Mouse (Mus musculus) megakaryocyte, embryonic 14.5 days (primary cell): ENCODE measurements at regions not wholly inside any gene's neighbourhood (a gene's known extent, or its start where the extent isn't known, plus 50 kb on each side); places are given as distances from the start of the nearest gene placed in this dataset.

ENCODE experiments used
- H3K27me3 ChIP-seq: replicated peaks from 2 replicates; pipeline ENCODE3; 2012; ENCODE audit warnings: inconsistent platforms
- H3K36me3 ChIP-seq: replicated peaks from 2 replicates; pipeline ENCODE3; 2012; ENCODE audit warnings: low read length, inconsistent platforms, mixed read lengths
- H3K4me1 ChIP-seq: 2 replicates; pipeline ENCODE4 v1.6.1; 2012; ENCODE audit warnings: inconsistent platforms
- H3K4me3 ChIP-seq: replicated peaks from 2 replicates; pipeline ENCODE3; 2012; ENCODE audit warnings: moderate library complexity, mild to moderate bottlenecking, inconsistent platforms
- H3K9me3 ChIP-seq: 2 replicates; pipeline ENCODE4 v1.6.1; 2012; ENCODE audit warnings: inconsistent platforms
- FLI1 ChIP-seq: IDR thresholded peaks from 2 replicates; pipeline ENCODE4 v1.6.1; 2012; ENCODE audit warnings: low read length, inconsistent platforms, mixed read lengths
- GATA1 ChIP-seq: IDR thresholded peaks from 3 replicates; pipeline ENCODE4 v1.6.1; 2012; ENCODE audit warnings: mixed read lengths, low read length, inconsistent platforms, borderline replicate concordance

DNA sequence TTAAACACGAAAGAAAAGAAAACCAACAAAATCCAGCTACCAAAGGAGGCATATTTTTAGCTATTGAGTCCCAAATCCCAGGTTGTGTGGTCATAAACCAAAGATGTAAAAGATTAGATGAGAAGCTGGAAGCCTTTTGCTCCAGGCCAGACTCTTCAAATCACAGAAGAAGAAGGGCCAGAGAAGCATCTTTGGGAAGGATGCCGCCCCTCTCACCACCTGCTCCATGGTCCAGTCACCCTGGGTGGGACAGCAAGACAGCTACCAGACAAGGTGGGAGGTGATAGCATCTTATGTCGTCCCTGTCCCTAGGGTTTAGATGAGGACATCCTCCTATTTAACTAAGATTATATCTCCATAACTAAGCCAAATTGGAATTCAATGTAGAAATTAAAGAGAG, 95.1 kb upstream of the Myocd start:
- H3K9me3 ChIP-seq: 0 out of 2 replicates have a peak, but pooled peaks cover 8% of the 10 kb centered on the region
- H3K27me3 ChIP-seq: no peaks in the 10 kb centered on the region
- TF ChIP-seq GATA1 (no peak), FLI1 (no peak)
- H3K4me1 ChIP-seq: no peaks in the 10 kb centered on the region
- no peaks in the 10 kb centered on the region for H3K36me3 ChIP-seq
- no peak overlapping the region for H3K4me3 ChIP-seq

DNA sequence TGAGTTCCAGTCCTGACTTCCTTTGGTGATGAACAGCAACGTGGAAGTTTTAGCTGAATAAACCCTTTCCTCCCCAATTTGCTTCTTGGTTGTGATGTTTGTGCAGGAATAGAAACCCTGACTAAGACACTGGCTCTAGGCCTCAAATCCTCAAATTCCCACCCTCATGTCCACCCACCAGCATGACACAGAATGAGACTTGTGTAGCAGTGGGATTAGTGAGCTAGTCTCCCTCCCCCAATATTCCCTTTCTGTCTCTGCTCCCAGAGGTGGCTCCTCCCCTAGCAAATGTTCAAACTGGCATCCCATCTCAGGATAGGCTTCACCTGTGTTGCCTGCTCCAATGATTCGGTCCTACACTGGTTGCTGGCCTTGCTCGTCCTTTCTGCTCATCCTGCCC, 94.1 kb upstream of the Myocd start:
- H3K27me3 ChIP-seq: no peaks in the 10 kb centered on the region
- H3K4me3 ChIP-seq: no peak overlapping the region
- H3K9me3 ChIP-seq: 0 out of 2 replicates have a peak, but pooled peaks cover 5% of the 10 kb centered on the region
- H3K36me3 ChIP-seq: no peaks in the 10 kb centered on the region
- H3K4me1 ChIP-seq: no peaks in the 10 kb centered on the region
- no peak for TF ChIP-seq FLI1

DNA sequence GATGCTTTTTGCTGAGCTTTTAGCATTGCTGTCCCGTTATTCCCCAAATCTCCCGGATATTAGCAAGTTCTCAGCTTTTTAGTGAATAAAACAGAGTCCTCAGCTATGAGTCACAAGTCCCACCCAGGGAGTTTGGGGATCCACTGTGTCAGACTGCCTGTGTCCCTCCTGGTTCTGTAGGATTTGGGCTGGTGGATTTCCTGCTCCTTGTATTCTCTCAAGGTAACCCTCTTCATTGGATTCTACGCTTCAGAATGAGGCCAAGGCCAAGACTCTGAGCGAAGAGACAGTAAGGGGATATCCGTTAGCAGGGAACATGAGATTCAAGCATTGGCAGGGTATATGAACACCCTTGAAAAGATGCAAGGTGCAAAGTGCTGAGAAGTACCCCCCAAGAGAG, 90.9 kb upstream of the Myocd start:
- Histone ChIP-seq H3K27me3 (no peaks in the 10 kb centered on the region), H3K4me3 (no peak overlapping the region)
- TF ChIP-seq FLI1: no peak
- TF ChIP-seq GATA1: no peak

GRCm38 (mm10) chr11:65358908-65359307, 89.1 kb upstream of the Myocd start:
- Histone ChIP-seq H3K4me1 (no peaks in the 10 kb centered on the region), H3K9me3 (0 out of 2 replicates have a peak, but pooled peaks cover 5% of the 10 kb centered on the region), H3K36me3 (no peaks in the 10 kb centered on the region), H3K4me3 (no peak overlapping the region), H3K27me3 (no peaks in the 10 kb centered on the region)
- TF ChIP-seq FLI1: no peak
- TF ChIP-seq GATA1: no peak

More for the DNA sequence above, 90.9 kb upstream of the Myocd start:
- Histone ChIP-seq H3K9me3 (0 out of 2 replicates have a peak, but pooled peaks cover 5% of the 10 kb centered on the region), H3K36me3 (no peaks in the 10 kb centered on the region), H3K4me1 (no peaks in the 10 kb centered on the region)

DNA sequence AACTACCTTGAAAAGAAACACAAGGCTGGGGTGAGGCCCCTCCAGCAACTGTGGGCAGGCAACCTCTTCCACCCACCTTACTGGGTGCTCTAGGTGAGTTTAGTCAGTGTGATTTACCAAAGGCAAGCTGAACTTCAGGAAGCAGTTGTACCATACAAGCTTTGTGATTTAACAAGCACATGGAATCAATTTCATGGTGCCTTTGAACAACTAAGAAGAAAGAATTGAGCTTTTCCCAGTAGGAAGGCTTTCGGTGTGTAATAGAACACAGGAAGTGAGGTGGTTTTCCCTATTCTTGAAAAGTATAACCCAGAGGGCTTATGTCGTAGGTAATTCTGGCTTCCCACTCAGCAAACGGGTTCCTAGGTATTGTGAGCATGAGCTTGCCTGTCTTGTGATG, 82.7 kb upstream of the Myocd start:
- TF ChIP-seq GATA1: no peak
- no peak for TF ChIP-seq FLI1

DNA sequence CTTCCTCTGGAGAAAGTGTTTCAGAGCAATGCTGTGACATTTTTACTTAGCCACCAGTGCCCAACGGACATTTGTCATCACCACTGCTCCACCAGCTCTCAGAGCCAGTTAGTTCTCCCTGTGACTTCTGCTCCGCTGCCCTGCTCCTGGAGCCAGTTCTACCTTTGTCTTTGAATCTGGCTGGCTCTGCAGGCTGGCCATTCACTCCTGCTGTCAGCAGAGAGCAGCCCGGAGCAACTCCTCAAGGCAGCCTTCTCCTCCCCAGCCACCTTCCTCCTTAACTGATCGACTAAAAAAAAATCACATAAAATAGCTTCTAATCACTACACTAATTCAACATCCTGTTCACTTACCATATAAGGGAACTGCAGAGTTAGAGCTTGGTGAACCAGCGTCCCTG, 79.2 kb upstream of the Myocd start:
- no peak for TF ChIP-seq GATA1
- TF ChIP-seq FLI1: no peak
- H3K27me3 ChIP-seq: no peaks in the 10 kb centered on the region
- no peaks in the 10 kb centered on the region for H3K9me3 ChIP-seq
- H3K4me3 ChIP-seq: no peak overlapping the region
- no peaks in the 10 kb centered on the region for H3K4me1 ChIP-seq
- no peaks in the 10 kb centered on the region for H3K36me3 ChIP-seq

More for the DNA sequence above, 82.7 kb upstream of the Myocd start:
- no peaks in the 10 kb centered on the region for H3K27me3 ChIP-seq
- H3K9me3 ChIP-seq: no peaks in the 10 kb centered on the region
- no peak overlapping the region for H3K4me3 ChIP-seq
- H3K36me3 ChIP-seq: no peaks in the 10 kb centered on the region
- H3K4me1 ChIP-seq: no peaks in the 10 kb centered on the region

DNA sequence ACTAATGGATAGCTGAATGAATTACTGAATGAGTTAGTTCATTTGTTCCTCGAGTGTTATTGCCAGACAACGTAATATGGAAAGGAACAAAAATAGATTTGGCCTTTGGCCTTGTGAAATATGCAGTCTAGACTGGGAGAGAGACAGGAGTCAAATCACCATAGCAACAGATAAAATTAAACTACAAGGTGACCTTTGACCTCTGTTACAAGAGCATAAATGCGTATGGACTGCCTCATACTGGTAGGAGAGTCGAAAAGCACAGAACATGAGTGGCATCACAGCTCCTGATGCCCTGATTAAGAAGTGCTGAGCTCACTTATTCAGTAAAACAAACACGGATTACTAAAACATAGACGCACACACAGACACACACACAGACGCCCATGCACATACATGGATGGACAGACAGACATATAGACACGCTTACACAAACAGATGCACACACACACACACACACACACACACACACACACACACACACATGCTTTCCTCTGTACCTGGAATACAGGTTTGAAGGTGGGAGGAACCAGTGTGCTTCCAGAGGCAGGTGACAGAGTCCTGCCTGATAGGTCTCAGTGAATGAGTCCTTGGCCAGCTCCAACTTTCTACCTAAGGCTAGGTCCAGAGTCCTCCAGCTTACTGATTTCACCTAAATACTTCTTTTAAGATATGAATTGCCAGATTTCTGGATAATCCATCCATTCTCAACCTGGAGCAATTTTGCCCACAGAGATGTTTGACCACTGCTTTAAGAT, 72.1 kb upstream of the Myocd start:
- H3K4me1 ChIP-seq: no peaks in the 10 kb centered on the region
- H3K36me3 ChIP-seq: no peaks in the 10 kb centered on the region
- no peaks in the 10 kb centered on the region for H3K9me3 ChIP-seq
- no peak overlapping the region for H3K4me3 ChIP-seq
- no peaks in the 10 kb centered on the region for H3K27me3 ChIP-seq
- TF ChIP-seq FLI1: no peak
- no peak for TF ChIP-seq GATA1

DNA sequence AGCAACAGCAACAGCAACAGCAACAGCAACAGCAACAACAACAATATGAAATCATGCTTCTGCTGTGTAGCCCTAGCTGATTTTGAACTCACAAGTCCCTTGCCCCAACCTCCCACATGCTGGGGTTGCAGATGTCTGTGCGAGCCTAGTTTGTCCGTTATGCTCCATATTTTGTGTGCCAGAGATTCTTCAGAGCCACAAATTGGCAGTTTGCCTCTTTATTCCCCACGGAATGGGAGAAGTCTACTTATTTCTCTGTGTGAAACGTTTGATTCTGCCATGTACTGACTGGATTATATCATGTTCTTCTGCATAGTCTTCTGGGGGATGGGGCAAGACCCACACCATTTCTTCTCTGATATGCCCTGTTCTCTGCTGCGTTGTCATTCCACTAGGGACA, 64.5 kb upstream of the Myocd start:
- Histone ChIP-seq H3K9me3 (no peaks in the 10 kb centered on the region), H3K27me3 (no peaks in the 10 kb centered on the region), H3K4me1 (no peaks in the 10 kb centered on the region), H3K36me3 (no peaks in the 10 kb centered on the region), H3K4me3 (no peak overlapping the region)
- no peak for TF ChIP-seq GATA1
- TF ChIP-seq FLI1: no peak

- Histone ChIP-seq H3K4me3 (no peak overlapping the region), H3K4me1 (no peaks in the 10 kb centered on the region), H3K27me3 (no peaks in the 10 kb centered on the region), H3K9me3 (no peaks in the 10 kb centered on the region), H3K36me3 (no peaks in the 10 kb centered on the region)
- TF ChIP-seq FLI1 (no peak), GATA1 (no peak)
These were observed 63.3 kb upstream of the Myocd start for GRCm38 (mm10) chr11:65333101-65333500.

DNA sequence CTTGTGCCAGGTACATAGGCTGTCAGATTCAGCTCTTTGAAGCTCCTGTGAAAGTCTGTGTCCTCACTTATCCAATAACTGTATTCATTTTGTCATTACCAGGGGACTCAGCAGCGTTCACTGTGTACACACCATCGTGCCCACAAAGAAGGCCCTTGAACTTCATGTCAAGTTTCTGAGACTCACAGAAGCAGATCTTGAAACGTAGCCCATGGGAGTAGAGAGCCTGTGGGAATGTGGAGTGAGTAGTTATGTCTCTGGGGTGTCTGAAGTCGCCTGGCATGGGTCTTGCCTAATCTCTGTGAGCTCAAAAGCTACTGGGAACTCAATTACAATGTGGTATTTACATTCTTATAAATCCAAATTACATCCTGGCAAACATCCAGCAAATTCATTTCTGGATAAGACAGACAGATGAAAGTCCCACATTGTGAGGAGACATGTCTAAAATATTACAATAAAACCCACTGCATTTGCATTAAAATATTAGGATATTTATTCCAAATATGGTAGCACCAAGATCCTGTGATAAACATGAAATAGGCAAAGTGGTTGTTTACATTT, 53.2 kb upstream of the Myocd start:
- no peaks in the 10 kb centered on the region for H3K36me3 ChIP-seq
- no peak overlapping the region for H3K4me3 ChIP-seq
- H3K9me3 ChIP-seq: no peaks in the 10 kb centered on the region
- TF ChIP-seq GATA1: no peak
- no peak for TF ChIP-seq FLI1
- no peaks in the 10 kb centered on the region for H3K4me1 ChIP-seq
- H3K27me3 ChIP-seq: no peaks in the 10 kb centered on the region
